Mouse (Mus musculus) megakaryocyte, embryonic 14.5 days (primary cell): ENCODE results near the gene Clip4. TPM values are rescaled to one million over a fixed set of nuclear protein-coding genes. Genes with fewer than 3 reads are reported as not detected.

Source experiments
- H3K27me3 ChIP-seq: replicated peaks from 2 replicates; pipeline ENCODE3; 2012; ENCODE audit warnings: inconsistent platforms
- H3K36me3 ChIP-seq: replicated peaks from 2 replicates; pipeline ENCODE3; 2012; ENCODE audit warnings: low read length, inconsistent platforms, mixed read lengths
- H3K4me1 ChIP-seq: 2 replicates; pipeline ENCODE4 v1.6.1; 2012; ENCODE audit warnings: inconsistent platforms
- H3K4me3 ChIP-seq: replicated peaks from 2 replicates; pipeline ENCODE3; 2012; ENCODE audit warnings: moderate library complexity, mild to moderate bottlenecking, inconsistent platforms
- H3K9me3 ChIP-seq: 2 replicates; pipeline ENCODE4 v1.6.1; 2012; ENCODE audit warnings: inconsistent platforms
- FLI1 ChIP-seq: IDR thresholded peaks from 2 replicates; pipeline ENCODE4 v1.6.1; 2012; ENCODE audit warnings: low read length, inconsistent platforms, mixed read lengths
- GATA1 ChIP-seq: IDR thresholded peaks from 3 replicates; pipeline ENCODE4 v1.6.1; 2012; ENCODE audit warnings: mixed read lengths, low read length, inconsistent platforms, borderline replicate concordance
- polyA plus RNA-seq: library from polyadenylated mRNA; stranded (reverse); fragments of >175 nt; gene quantifications from 2 replicates; pipeline ENCODE4 v1.2.3, GENCODE M21; 2012; ENCODE audit warnings: low replicate concordance; ENCODE audit not compliant: insufficient read depth

The Clip4 gene
- polyA plus RNA-seq, 1 experiment: not detected

DNA sequence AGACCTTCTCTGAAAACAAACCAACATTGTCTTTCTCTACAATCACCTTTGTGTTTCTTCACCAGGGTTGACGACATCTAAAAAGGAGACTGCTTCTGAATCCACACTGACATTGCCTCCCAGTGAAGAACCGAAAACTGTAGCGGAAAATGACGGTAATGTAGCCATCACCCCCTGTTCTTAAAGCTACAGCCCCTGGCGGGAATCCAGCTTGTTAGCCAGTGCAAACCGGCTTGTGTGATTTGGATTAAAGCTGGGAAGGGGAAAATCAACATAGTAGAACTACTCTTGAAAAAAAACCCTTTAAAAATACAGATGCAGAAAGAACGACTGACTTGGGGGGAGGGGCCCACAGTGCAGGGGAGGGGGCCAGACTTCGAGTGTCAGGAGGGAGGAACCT, 59.4 kb downstream of the Clip4 start:
- no peak overlapping the region for H3K4me3 ChIP-seq

GRCm38 (mm10) chr17:71828647-71829414, 60.6 kb downstream of the Clip4 start:
- H3K36me3 ChIP-seq: no peaks in the 10 kb centered on the region
- no peaks in the 10 kb centered on the region for H3K4me1 ChIP-seq
- H3K4me3 ChIP-seq: no peak overlapping the region
- TF ChIP-seq FLI1 (no peak), GATA1 (no peak)
- H3K9me3 ChIP-seq: no peaks in the 10 kb centered on the region
- peaks cover 1% of the 10 kb centered on the region for H3K27me3 ChIP-seq

More for the DNA sequence above, 59.4 kb downstream of the Clip4 start:
- no peaks in the 10 kb centered on the region for H3K4me1 ChIP-seq
- H3K9me3 ChIP-seq: no peaks in the 10 kb centered on the region
- TF ChIP-seq FLI1: no peak
- TF ChIP-seq GATA1: no peak
- no peaks in the 10 kb centered on the region for H3K36me3 ChIP-seq
- H3K27me3 ChIP-seq: peaks cover 1% of the 10 kb centered on the region

DNA sequence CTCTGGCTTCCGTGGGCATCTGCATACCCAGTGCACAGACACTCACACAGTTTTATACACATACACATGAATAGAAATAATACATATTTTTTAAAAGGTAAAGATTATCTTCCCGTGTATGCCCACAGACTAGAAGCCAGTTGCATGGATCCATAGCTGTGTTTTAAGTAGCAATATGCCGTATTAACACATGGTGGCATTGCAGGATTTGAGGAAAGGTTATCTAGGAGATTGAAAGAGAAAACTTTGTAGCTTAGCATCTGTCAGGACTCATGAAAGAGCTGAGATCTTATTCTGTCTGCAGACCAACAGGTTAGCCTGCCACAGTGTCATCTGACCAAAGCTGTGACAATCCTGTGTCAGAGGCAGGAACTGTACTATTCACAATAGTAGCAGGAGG, 63.7 kb downstream of the Clip4 start:
- H3K36me3 ChIP-seq: no peaks in the 10 kb centered on the region
- H3K9me3 ChIP-seq: no peaks in the 10 kb centered on the region
- H3K27me3 ChIP-seq: no peaks in the 10 kb centered on the region
- H3K4me3 ChIP-seq: no peak overlapping the region
- TF ChIP-seq GATA1 (no peak), FLI1 (no peak)
- no peaks in the 10 kb centered on the region for H3K4me1 ChIP-seq

DNA sequence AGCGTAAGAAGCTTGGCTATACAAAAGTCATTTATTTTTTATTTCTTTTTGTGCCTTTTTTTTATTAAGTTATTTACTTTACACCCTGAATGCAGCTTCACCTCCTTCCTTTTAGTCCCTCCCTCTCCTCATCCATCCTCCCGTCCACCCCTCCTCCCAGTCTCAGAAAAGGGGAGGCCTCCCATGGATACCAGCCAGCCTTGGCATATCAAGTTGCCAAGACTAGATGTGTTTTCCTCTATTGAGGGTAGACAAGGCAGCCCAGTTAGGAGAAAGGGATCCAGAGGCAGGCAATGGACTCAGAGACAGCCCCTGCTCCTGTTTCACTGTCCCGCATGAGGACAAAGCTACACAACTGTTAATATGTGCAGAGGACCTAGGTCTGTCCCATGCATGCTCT, 93.9 kb downstream of the Clip4 start:
- Histone ChIP-seq H3K4me3 (no peak overlapping the region), H3K36me3 (no peaks in the 10 kb centered on the region), H3K27me3 (no peaks in the 10 kb centered on the region), H3K4me1 (no peaks in the 10 kb centered on the region), H3K9me3 (peaks cover 19% of the 10 kb centered on the region)
- no peak for TF ChIP-seq FLI1
- no peak for TF ChIP-seq GATA1

GRCm38 (mm10) chr17:71862895-71863294, 94.6 kb downstream of the Clip4 start:
- TF ChIP-seq GATA1: no peak
- no peak for TF ChIP-seq FLI1
- no peak overlapping the region for H3K4me3 ChIP-seq
- H3K9me3 ChIP-seq: peaks cover 19% of the 10 kb centered on the region
- no peaks in the 10 kb centered on the region for H3K27me3 ChIP-seq
- no peaks in the 10 kb centered on the region for H3K36me3 ChIP-seq
- H3K4me1 ChIP-seq: no peaks in the 10 kb centered on the region

DNA sequence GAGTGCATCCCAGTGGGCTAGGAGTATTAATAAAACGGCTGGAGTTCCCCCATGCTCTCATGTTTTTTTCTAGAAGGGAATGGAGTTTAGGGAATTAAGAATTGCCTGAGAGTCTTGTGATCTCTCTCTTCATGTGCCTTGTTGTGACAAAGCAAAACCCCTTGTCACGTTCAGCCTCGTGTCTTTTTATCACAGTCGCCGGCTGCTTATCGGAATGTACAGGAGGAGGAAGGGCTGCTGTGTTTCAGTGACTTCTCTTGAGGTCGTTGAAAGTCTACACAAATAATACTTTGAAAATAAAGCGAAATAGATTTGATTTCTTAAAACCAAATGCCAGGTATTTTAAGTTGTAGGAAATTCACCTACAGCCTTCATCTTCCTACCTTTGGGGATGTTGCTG, 95.8 kb downstream of the Clip4 start:
- no peaks in the 10 kb centered on the region for H3K36me3 ChIP-seq
- no peak overlapping the region for H3K4me3 ChIP-seq
- peaks cover 6% of the 10 kb centered on the region for H3K27me3 ChIP-seq
- no peaks in the 10 kb centered on the region for H3K4me1 ChIP-seq
- TF ChIP-seq FLI1 (no peak), GATA1 (no peak)
- H3K9me3 ChIP-seq: peaks cover 18% of the 10 kb centered on the region

DNA sequence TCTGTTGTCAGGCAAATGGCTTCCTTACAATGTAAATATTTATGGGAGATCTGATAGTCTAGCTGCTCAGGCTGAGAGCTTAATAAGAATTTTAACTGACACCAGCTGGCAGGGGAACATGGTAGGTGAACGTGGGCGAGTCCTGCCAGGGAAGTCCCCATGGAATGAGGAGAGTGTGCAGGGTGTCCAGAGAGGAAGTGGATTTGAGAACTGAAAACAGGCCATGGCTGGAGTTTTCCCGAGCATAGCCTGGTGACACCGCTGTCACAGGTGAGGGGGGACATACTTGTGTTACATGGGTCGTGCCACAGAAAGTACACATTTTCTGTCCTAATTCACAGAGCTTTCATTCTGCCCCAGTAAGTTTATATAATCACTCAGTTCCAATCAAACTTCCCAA, 97.2 kb downstream of the Clip4 start:
- Histone ChIP-seq H3K9me3 (peaks cover 10% of the 10 kb centered on the region), H3K27me3 (peaks cover 16% of the 10 kb centered on the region), H3K36me3 (no peaks in the 10 kb centered on the region), H3K4me1 (no peaks in the 10 kb centered on the region), H3K4me3 (no peak overlapping the region)
- TF ChIP-seq GATA1: no peak
- TF ChIP-seq FLI1: no peak

DNA sequence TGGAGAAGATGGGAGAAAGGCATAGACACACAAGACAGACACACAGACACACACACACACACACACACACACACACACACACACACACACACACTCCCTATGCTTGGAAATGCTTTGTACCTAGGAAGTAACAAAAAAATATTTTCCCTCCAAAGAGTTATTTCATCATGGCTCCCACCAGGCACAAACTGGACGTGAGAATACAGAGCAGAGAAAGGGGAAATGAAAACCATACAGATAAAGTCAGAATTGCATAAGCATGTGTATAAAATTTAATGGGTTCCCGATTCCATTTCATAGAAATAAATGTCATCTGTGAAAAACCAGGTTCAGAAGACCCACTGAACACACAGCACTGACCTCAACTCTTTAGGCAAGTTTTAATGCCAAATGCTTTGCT, 99.6 kb downstream of the Clip4 start:
- Histone ChIP-seq H3K9me3 (peaks cover 7% of the 10 kb centered on the region), H3K27me3 (peaks cover 19% of the 10 kb centered on the region), H3K36me3 (no peaks in the 10 kb centered on the region), H3K4me3 (no peak overlapping the region), H3K4me1 (no peaks in the 10 kb centered on the region)
- TF ChIP-seq FLI1 (no peak), GATA1 (no peak)

DNA sequence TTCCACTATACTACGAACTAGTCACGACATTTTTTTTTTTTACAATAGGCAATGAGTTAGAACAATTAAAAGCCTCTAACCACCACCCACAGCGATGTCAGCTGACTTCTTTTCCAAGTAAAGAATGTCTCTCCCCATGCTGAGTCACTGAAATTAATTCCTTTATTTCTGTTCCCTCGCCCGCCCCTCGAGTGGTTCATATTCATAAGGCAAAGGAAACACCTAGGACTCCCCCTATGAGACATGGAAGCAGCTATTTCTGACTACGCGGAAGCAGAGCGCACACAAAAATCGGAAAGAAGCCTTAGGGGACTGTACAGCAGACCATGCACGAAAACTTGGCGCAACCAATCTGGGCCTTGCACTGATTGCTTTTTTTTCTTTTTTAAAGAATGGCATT, 100.6 kb downstream of the Clip4 start:
- Histone ChIP-seq H3K27me3 (peaks cover 19% of the 10 kb centered on the region), H3K9me3 (peaks cover 8% of the 10 kb centered on the region)
- TF ChIP-seq GATA1 (no peak), FLI1 (no peak)

GRCm38 (mm10) chr17:71869372-71870231, 101.3 kb downstream of the Clip4 start:
- no peaks in the 10 kb centered on the region for H3K4me1 ChIP-seq
- no peaks in the 10 kb centered on the region for H3K36me3 ChIP-seq
- no peak for TF ChIP-seq FLI1
- no peak for TF ChIP-seq GATA1
- H3K4me3 ChIP-seq: peak overlapping the region; percentile 56
- H3K27me3 ChIP-seq: peaks cover 19% of the 10 kb centered on the region
- H3K9me3 ChIP-seq: peaks cover 8% of the 10 kb centered on the region

More for the DNA sequence above, 100.6 kb downstream of the Clip4 start:
- Histone ChIP-seq H3K36me3 (no peaks in the 10 kb centered on the region), H3K4me3 (no peak overlapping the region), H3K4me1 (no peaks in the 10 kb centered on the region)
